ENCODE assay signal across 8 mouse cellular contexts in the genomic region with DNA sequence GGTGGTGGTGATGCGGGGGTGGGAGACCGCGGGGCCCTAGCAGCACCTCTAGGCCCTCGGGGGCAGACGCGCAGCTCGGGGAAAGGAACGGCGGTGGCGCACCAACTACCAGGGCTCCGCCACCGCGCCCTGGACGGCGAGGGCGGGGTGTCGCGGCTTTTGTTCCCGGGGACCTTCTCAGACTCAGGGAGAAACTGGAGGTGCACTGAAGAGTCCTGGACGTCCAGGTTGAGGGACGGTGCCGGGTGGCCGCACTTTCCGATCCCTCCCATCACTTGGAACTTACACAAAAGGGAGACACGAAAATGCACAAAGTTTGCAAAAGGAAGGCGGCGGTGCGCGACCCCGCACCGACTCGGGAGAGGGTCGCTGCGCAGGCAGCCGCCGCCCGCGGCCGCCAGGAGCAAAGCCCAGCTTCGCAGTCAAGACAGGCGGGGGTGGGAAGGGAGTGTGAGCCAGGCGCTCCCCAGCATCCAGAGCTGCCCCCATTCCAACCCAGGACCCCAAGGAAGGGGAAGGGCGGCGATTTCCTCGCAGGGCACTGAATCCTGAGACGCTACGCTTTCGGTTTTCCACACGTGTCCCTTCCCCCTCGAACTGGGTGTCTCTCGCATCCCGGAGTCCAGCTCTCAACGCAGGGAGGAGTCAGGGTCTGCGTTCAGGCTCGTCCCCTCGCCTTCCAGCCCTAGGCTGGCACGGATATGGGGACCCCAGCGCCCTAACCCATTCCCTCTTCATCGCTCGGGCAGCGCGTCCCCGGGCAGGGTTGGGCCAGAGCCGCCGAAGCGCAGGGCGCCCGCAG. TPM values are rescaled to one million over a fixed set of nuclear protein-coding genes. Genes with fewer than 3 reads are reported as not detected.
DNase-seq lines count a peak whose midpoint lies in the region; ATAC-seq and TF ChIP-seq lines count a peak whose summit lies in the region.

No protein-coding gene starts in this region.

- H3K9ac ChIP-seq in limb, embryonic 14.5 days (ENCODE audit: low read depth, low read length, severe bottlenecking): peak overlapping the region; percentile 92
- H3K9ac ChIP-seq in midbrain, embryonic 13.5 days (replicated peaks): peak overlapping the region; percentile 99

- peaks cover 17% of the 10 kb centered on the region for H3K4me1 ChIP-seq in limb, embryonic 14.5 days (ENCODE audit: control insufficient read depth, insufficient read depth, low read length)
- H3K4me1 ChIP-seq in midbrain, embryonic 13.5 days (replicated peaks): peaks cover 31% of the 10 kb centered on the region

- H3K9me3 ChIP-seq in limb, embryonic 14.5 days (ENCODE audit: control insufficient read depth, low read length): no peaks in the 10 kb centered on the region
- no peaks in the 10 kb centered on the region for H3K9me3 ChIP-seq in midbrain, embryonic 13.5 days

- TF ChIP-seq POLR2A in limb, embryonic 14.5 days (IDR thresholded peaks at IDR 0.05; ENCODE audit: borderline replicate concordance, extremely low read depth, insufficient read depth, insufficient read length): 0 out of 2 replicates have a peak, but pooled peaks have one; percentile 28

- peak; percentile 39 for ATAC-seq in limb, embryonic 14.5 days (ENCODE audit: low FRiP score, low read depth)
- peak; percentile 85 for ATAC-seq in midbrain, embryonic 13.5 days

- peak overlapping the region; percentile 74 for H3K4me2 ChIP-seq in limb, embryonic 14.5 days (replicated peaks; ENCODE audit: low read depth, low read length, severe bottlenecking)
- peak overlapping the region; percentile 73 for H3K4me2 ChIP-seq in midbrain, embryonic 13.5 days (replicated peaks)

- DNase-seq in spleen, adult 18-20 months: peak; percentile 13 to 38
- DNase-seq in spleen, postnatal 14 days (ENCODE audit: low spot score in 2 of 2): no peak
- peak; percentile 46 for DNase-seq in embryo, embryonic 11.5 days (ENCODE audit: low read depth, low spot score)
- DNase-seq in heart, adult 18-20 months: peak; percentile 73 to 77
- DNase-seq in kidney, adult 11 months: peak; percentile 59
- DNase-seq in limb, embryonic 14.5 days (ENCODE audit: low spot score): no peak
- peak; percentile 16 to 71 for DNase-seq in spleen, postnatal 4 days (ENCODE audit: low spot score in 2 of 2)

- under 1% methylated on average over 64 of the region's 68 CpGs for WGBS in limb, embryonic 14.5 days
- under 1% methylated on average over 67 of the region's 68 CpGs for WGBS in midbrain, embryonic 13.5 days

- no peaks in the 10 kb centered on the region for H3K27me3 ChIP-seq in limb, embryonic 14.5 days (ENCODE audit: control insufficient read depth, insufficient read depth, low read length)
- H3K27me3 ChIP-seq in midbrain, embryonic 13.5 days: no peaks in the 10 kb centered on the region; the same call in 1 of the 2 replicates

- H3K27ac ChIP-seq in limb, embryonic 14.5 days (replicated peaks; ENCODE audit: low read depth, low read length): peak overlapping the region; percentile 89
- H3K27ac ChIP-seq in midbrain, embryonic 13.5 days: peak overlapping the region; percentile 96

- 0 out of 2 replicates have a peak, but pooled peaks cover 6% of the 10 kb centered on the region for H3K36me3 ChIP-seq in limb, embryonic 14.5 days (ENCODE audit: control insufficient read depth, insufficient read depth, low read length)
- peaks cover 7% of the 10 kb centered on the region for H3K36me3 ChIP-seq in midbrain, embryonic 13.5 days

- peak overlapping the region; percentile 95 for H3K4me3 ChIP-seq in limb, embryonic 14.5 days (replicated peaks; ENCODE audit: low read length)
- peak overlapping the region; percentile 93 for H3K4me3 ChIP-seq in midbrain, embryonic 13.5 days (replicated peaks)

RNA-seq across cellular contexts. Expression of a gene that starts 0.8 kb away (rescaled TPM):
- 100 to 1,000 TPM; 132 to 140 TPM for total RNA-seq in heart, adult 18-20 months (2021)
- 307 and 326 TPM in 2 replicates for polyA plus RNA-seq in limb, embryonic 14.5 days (2012; rRNA removed)
- polyA plus RNA-seq in limb, embryonic 14.5 days (2014; fragmentation: Nextera tagmentation; extraction: Ambion mirVana): 206 and 221 TPM in 2 replicates
- polyA plus RNA-seq in midbrain, embryonic 13.5 days (2015; fragmentation: Nextera tagmentation; extraction: Ambion mirVana): 257 and 271 TPM in 2 replicates

Comparison
In these comparisons a context has a peak if more than half of its experiments do, and no peak if none do; other contexts are left out.
1. DNase-seq: peak in spleen, adult 18-20 months (2 of 2), embryo, embryonic 11.5 days (single experiment), heart, adult 18-20 months (2 of 2), kidney, adult 11 months (single experiment) and spleen, postnatal 4 days (2 of 2); none in spleen, postnatal 14 days (0 of 2) and limb, embryonic 14.5 days (single experiment).